Mouse (Mus musculus) heart, postnatal 0 days (tissue): ENCODE measurements at regions not wholly inside any gene's neighbourhood (a gene's known extent, or its start where the extent isn't known, plus 50 kb on each side); places are given as distances from the start of the nearest gene placed in this dataset.

Experiments
- CTCF ChIP-seq: IDR thresholded peaks from 2 replicates; pipeline ENCODE4 v1.5.1; 2016; ENCODE audit warnings: antibody characterized with exemption, control low read depth, low read depth
- EP300 ChIP-seq: IDR thresholded peaks from 2 replicates; pipeline ENCODE4 v1.6.1; 2016; ENCODE audit warnings: antibody characterized with exemption, low read depth

GRCm38 (mm10) chr9:94229537-94229936 lies 308.3 kb downstream of the 1190002N15Rik start:
- TF ChIP-seq CTCF (no peak), EP300 (no peak)
